Comparison of ENCODE assay signal across 15 mouse cellular contexts in genomic region chr10:28408980-28409379, GRCm38 (mm10).
"Had no signal": no experiment of that assay in that cellular context is flagged by ENCODE, and none has a peak within 500 bp of the region (broad histone marks: within the 10 kb centered on the region; RNA-seq: fewer than 3 reads in every experiment).

No protein-coding gene starts in this region.

- H3K4me1 ChIP-seq: neural tube, embryonic 12.5 days; neural tube, embryonic 13.5 days had no signal

- H3K9ac ChIP-seq: neural tube, embryonic 12.5 days; neural tube, embryonic 13.5 days; neural tube, embryonic 15.5 days had no signal

- H3K36me3 ChIP-seq: neural tube, embryonic 12.5 days; neural tube, embryonic 13.5 days; neural tube, embryonic 15.5 days had no signal

- H3K4me3 ChIP-seq: neural tube, embryonic 12.5 days; neural tube, embryonic 13.5 days; neural tube, embryonic 15.5 days had no signal

- H3K27me3 ChIP-seq: neural tube, embryonic 12.5 days; neural tube, embryonic 13.5 days; neural tube, embryonic 15.5 days had no signal

- H3K27ac ChIP-seq: neural tube, embryonic 12.5 days; neural tube, embryonic 13.5 days; neural tube, embryonic 15.5 days had no signal

- H3K4me2 ChIP-seq: neural tube, embryonic 12.5 days; neural tube, embryonic 13.5 days; neural tube, embryonic 15.5 days had no signal

- H3K9me3 ChIP-seq: neural tube, embryonic 12.5 days; neural tube, embryonic 13.5 days; neural tube, embryonic 15.5 days had no signal

- DNase-seq: retina, postnatal 1 day; right cerebral cortex, adult 18-20 months; right cerebral cortex, postnatal 14 days; right cerebral cortex, postnatal 25 days; right cerebral cortex, postnatal 4 days; spleen, adult 18-20 months; thymus, adult 18-20 months; thymus, adult 2 months; thymus, postnatal 14 days; thymus, postnatal 25 days; thymus, postnatal 36 days; thymus, postnatal 4 days had no signal
